Mouse (Mus musculus) lung, postnatal 14 days (tissue): ENCODE measurements around the gene Dnmt3l.
A peak's percentile ranks its signal among the peaks of the same experiment; 100 is the strongest.
"Not testable (repeated sequence)": the region's sequence is repeated elsewhere in the genome, so short reads cannot be mapped to it uniquely, and the experiment has no call there.

Experiments
- DNase-seq: peaks from one replicate; pipeline ENCODE4 v3.0.0; 2021

Gene Dnmt3l

DNA sequence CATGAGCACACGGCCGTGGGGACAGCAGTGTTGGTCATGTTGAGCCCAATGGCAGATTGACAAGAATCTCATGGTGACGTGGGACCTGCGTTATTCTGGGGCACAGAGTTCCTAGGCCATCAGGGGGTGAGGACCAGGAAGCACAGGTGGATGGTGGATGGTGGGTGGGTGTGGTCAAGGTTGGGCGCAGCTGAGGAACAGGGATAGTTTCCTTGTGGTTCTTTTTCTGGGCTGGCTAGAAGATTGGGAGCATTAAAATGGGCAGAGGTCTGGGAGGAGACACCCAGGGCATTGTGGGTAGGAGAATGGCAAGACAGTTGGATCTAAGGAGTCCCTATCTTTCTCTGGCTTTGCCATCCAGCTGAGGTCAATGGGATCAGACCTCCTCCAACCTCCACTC lies at the start of gene Dnmt3l:
Gene Dnmt3l, plus strand, starts transcription at position 301 of the 400 bp plus-strand sequence.
- DNase-seq: no peak

DNA sequence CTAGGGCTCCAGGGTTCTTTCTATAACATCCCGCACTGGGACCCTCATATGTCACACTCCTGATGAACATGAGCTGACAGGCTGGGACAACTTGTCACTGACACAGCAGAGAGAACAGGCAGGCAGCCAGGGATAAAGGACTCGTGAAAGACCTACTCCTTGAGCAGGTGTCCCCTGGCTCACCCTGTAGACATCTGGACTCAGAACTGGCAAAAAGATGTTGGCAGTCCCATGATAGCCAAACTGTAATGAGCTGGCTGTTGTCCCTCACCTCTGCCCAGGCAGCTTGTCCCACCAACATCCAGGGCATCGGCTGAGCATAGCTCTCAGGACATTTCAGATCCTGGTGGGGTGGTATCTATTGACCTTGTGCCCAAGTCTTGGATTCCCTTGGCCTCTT lies 46.1 kb upstream of the Dnmt3l start:
- no peak for DNase-seq

DNA sequence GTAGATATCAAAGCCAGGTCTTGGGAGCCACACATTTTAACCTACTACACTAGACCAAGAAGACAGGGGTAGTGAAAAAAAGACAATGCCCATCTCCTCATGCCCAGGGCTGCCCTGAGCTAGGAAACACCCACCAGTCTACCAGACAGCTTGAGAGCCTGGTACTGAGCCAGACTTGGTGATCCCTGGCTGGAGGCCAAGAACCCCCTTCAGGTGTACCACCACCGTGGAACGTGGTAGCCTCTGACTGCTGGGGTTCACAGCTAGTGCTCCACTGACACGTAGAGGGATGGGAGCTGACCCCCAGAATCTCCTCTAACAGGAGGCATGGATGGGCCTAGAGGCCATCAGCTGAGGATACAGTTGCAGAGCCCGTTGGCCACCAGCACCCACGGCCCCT lies 41.5 kb upstream of the Dnmt3l start:
- DNase-seq: no peak

DNA sequence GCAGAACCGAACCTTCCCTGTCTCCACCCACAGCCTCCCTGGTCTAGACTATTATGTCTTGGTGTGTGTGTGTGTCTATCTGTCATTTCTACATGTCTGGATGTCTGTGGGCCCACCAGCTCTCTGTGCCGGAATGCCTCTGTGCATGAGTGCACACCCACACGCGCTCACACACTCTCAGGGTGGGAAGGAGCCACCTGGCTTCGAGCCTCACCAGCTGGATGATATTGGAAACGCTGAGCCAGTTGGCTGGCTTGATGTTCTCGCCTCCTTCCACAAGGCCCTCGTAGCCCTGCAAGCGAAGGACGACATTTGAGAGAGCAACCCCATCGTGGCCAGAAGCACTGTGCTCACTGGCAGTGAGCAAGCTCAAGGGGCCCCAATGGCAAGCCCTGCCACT lies 40.0 kb upstream of the Dnmt3l start:
- peak; percentile 32 for DNase-seq

DNA sequence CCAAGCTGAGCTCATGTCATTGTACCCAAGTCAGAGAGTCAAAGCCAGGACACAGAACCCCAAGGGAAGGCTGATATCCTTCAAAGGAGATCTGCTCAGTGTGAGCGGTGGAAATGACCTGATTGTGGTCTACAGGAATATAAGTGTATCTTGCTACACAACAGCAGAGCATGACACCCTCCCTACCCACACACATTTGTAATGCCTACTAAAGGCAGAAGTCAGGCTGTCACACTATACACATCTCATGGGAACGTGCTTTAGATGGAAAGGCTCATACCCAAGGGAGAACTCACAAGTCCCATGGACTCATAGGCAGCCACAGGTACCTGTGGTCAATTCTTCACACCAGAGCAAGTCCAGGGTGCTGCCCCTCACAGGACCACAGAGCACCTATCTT lies 39.4 kb upstream of the Dnmt3l start:
- DNase-seq: no peak

DNA sequence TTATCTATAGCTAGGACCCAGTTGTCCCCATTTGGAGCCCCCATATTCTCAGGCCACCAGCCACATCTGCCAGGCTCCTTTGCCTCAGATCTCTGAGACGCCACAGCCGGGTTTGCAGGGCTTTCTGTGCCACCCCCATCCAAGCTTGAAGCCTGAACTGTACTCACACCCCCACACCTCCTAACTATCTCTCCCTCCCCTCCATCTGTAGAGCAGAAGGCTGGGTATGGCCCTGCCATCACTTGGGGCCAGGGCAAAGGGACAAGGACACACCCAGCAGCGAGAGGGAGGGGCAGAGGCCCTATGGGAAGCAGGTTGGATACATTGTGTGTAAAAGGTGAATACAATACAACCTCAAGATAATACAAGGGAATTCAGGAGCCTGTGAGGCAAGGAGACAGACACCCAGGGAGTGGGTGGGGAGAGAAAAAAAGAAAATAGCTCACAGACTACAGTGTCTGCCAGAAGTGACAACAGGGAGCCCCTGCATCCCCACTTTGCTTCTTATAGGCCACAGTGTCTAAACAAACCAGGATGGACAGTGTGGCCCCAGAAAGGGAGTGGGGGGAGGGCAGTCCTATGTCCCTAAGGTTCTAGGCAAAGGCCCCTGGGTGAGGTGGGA lies 37.2 kb upstream of the Dnmt3l start:
- no peak for DNase-seq

DNA sequence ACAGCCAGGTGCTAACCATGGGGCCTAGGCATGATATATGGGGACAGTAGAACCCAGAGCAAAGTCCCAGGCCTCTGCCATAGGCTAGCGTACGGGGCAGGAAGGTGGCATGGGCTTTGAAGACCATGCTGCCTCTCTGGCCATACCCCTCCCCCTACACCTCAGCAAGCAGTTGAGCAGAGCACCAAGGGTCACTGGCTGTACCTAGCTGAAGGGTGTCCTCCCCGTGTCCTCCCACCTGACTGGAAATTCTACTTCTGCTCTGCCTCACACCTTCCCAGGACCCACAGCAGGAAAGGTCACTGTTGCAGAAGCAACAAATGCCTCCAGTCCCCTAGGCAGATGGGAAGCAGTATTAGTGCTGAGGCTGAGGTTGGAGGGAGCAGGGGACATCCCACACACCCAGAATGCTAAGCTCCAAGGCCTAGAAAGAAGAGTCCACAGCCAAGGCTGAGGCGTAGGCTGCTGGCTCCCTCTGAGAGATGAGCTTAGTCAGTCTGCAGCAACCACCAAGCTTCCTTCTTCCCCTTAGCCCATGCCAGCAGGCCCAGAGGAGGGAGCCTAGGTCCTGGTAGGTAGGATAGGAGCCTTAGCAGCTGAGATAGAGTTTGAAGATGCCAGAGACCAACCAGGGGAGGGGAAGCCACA lies 35.8 kb upstream of the Dnmt3l start:
- DNase-seq: no peak

DNA sequence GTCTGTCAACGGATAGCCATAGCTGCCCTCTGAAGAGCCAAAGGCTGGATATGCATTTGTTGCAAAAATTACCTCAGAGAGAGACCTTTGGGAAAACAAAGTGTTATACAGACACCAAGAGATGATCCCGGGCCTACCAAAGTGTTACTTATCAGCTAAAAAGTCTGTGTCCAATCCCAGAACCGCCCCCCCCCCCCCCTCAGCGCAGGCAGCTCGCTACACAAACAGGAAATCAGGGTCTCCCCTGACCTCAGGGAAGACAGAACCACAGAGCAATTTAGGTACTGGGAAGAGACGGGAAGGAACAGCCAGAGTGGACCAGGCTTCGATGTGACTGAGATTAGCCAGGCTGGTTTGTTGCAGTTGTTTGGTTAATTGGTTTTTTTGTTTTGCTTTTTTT lies 34.5 kb upstream of the Dnmt3l start:
- no peak for DNase-seq

DNA sequence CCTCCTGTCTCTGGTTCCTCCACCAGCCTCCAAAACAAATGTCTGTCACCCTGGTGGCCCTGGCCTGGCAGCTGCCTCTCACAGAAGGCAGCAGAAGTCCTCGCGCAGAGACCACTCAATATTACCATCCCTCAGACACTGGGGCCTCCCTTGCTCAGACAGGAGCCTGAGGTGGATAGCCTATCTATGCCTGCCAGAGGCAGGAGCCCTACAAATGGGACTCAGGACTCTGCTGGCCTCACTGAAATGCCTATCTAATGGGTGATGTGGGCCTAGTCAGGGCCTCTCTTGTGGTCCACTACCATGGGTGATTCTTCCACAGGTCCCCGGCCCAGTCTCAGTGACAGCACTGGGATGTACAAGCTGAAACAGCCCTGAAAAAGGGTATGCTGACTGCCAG lies 33.6 kb upstream of the Dnmt3l start:
- no peak for DNase-seq

DNA sequence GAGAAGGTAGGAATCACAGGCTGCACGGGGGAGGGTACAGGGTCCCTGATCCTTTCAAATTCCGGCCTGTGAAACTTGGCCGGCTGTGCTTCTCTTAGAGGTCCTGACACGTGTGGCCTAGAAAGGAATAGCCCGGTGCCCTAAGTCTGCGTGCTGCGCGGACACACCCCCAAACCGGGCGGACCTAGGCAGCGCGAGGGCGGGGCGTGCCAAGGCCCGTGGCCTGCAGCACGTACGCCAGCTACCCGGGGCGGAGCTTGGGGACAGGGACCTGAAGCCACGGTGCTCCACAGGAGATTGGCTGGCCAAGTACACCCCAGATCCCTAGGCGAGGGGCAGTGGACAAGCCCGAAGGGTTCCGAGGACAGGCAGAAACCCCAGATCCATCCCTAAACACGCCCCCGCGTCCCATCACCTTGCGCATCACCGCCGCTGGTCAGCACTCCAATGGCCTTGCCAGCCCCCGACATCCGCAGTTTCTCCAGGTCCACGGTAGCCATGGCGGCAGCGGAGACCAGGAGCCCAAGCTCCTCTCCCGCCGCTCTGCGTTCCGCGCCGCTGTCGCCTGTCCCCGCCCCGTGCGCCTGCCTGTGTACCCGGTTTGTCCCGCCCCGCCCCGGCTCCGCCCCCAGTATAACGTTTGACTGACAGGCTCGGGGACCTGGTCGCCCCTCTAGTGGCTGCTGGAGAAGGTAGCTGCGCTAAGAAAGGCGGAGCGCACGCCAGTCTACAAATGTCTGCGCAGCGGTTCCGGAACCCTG lies 32.4 kb upstream of the Dnmt3l start:
- peak; percentile 98 for DNase-seq

DNA sequence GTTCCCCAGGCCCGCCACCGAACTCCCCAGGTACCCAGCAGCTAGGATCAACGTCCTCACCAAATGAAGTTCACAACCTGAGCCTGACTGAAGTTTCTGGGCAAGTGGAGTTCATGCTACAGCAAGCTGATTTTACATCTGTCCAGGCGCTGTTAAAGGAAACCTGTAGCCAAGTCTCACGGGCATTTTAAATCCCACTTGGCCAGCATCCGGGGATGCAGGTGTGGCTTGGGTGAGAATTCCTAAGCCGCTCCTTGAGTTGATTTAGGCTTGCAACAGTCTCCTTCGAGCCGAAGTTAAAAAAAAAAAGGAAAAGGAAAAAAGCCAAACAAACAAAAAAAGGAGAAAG lies 31.8 kb upstream of the Dnmt3l start, which contains the start of gene Pfkl:
Gene Pfkl, minus strand, starts transcription at position 139 of the 349 bp plus-strand sequence.
- no peak for DNase-seq

DNA sequence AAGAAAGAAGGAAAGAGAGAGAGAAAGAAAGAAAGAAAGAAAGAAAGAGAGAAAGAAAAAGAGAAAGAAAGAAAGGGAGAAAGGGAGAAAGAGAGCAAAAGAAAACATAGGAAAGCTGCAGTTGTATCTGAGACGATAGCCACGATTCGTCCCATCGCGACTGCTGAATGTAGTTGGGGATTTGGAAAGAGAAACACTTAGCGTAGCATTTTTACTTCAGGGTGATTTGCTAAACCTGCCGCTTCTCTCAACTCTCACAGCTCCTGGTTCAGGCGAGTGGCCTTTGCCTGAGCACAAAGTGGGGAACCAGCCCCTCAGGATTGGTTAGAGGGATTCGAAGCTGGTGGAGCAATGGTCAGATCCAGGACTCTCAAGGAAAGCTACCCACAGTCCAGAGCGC lies 31.4 kb upstream of the Dnmt3l start:
- no peak for DNase-seq

DNA sequence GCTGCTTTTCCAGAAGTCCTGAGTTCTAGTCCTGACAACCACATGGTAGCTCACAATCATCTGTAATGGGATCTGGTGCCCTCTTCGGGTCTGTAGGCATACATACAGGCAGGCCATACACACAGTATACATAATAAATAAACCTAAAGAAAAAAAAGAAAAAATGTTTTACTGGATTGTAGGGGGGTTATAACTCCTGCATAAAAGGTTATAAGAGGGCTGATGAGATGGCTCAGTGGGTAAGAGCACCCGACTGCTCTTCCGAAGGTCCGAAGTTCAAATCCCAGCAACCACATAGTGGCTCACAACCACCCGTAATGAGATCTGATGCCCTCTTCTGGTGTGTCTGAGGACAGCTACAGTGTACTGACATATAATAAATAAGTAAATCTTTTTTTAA lies 30.6 kb upstream of the Dnmt3l start:
- not testable (repeated sequence) for DNase-seq

DNA sequence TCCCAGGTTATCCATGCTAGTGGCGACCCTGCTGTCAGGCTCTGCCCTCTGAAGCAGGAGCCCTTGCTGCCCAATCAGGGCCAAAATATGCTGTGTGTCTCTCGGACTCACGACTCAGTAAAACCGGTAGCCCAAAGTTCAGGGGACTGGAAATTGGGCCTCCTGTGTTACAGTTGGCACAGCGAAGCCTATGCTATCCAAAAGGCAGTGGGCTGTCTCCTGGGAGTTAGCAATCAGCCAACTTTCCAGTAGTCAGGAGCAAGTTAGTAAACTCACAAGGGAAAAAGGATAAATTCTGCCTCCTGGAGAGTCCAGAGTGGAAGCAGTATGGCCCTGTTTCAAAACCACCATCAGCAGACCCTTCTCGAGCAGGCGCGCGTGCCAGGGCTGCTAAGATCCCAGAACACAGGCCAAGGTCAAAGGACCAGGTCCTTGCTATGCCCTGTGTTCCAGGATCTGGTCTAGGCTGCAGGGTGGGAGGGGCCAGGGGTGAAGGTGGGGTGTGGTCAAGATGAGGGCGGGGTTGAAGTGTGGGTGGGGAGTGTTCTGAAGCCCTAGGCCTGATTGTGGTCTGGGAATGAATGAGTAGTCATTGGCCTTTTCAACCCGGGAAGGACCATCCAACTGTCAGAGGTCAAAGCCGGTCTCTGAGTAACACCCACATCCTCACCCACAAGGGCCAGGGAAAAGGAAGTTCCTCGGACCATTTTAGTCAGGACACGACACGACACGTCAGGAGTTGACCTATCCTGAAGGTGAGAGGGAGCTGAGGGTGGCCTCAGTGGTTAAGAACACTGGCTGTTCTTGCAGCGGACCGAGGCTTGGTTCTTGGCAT lies 28.9 kb upstream of the Dnmt3l start:
- no peak for DNase-seq

DNA sequence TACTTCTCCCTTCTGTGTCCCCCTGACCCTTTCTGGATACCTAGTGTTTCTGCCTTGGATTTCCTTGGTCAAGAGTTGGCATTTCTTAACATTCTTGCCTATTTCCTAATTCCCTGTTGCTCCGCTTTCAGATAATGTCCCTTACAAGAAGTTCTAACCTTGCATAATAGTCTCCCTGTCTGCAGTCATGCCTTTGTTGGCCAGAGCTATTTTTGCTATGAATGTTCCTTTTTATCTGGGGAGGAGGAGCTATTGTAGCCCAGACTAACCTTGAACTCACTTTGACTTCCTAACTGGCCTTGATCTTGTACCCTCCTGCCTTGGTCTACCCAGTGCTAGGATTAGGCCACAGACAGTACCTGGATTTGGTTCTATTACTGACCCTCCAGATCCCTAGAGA lies 26.3 kb upstream of the Dnmt3l start:
- DNase-seq: no peak

DNA sequence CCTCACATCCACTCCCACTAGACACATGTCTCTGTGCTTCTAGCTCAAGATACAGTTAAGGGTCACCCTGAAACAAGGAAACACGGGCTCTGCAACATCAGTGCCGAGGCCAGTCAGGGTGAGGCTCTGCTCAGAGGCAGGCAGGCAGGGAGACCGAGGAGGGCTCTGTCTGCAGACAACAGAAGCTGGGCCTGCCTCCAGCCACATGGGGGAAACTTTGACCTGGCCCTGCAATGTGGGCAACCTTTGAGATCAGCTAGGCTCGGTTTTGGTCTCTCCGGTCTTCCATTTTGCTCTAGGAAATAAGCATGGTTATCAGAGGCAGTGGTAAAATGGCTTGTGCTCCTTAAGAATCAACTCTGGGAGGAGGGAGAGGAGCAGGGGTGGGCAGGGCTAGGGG lies 25.4 kb upstream of the Dnmt3l start:
- DNase-seq: no peak

DNA sequence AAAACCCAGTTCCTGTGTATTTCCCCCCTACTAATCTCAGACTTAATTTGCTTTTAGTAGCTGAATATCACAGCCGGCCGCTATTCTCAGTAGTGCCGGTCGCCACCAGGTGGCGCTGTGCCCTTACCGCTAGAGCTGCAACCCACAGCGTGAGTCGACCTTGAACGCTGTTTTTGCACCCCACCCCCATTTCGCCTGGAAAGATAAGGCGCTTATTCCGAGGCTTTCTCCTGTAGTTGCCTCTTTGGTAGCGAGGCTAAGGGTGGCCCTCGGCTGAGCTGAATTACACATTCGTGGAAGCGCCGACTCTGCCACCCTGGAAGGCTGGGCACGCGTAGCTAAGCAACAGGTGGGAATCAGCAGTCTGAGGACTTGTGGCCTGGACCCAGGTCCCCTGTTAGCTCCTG lies 22.9 kb upstream of the Dnmt3l start:
- peak; percentile 85 for DNase-seq

DNA sequence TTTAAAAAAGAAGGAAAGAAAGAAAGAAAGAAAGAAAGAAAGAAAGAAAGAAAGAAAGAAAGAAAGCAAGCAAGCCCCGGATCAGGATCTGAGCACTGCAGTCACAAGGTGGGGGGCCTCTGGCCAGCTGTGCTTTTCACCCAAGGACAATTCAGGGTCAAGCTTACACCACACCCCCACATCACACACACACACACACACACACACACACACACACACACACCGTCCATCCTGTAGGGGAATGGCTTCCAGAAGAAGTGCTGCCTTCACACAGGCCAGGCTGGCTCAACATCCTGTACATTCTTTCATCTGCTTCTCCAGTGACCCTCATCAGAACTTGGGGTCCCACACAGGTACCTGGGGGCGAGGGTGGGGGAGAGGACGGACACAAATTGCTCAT lies 22.5 kb upstream of the Dnmt3l start:
- no peak for DNase-seq

DNA sequence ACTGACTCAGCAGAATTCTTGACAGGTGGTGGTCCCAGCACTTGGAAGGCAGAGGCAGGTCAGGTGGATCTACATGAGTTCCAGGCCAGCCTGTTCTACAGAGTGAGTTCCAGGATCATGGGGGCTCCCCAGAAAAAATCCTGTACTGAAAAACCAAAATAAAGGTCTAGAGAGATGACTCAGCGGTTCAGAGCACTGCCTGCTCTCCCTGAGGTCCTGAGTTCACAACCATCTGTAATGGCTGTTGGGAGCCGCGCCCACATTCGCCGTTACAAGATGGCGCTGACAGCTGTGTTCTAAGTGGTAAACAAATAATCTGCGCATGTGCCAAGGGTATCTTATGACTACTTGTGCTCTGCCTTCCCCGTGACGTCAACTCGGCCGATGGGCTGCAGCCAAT lies 21.8 kb upstream of the Dnmt3l start:
- not testable (repeated sequence) for DNase-seq

DNA sequence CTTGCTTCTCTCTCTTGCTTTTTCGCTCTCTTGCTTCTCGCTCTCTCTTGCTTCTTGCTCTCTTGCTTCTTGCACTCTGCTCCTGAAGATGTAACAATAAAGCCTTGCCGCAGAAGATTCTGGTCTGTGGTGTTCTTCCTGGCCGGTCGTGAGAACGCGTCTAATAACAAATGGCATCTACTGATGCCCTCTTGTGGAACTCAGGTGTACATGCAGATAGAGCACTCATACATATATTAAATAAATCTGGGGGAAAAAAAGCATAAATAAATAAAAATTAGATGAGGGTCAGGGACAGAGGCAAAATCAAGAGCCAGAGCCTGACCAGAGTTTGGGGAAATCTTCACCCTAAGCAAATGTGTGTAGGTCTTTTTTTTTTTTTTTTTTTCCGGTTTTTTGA lies 16.3 kb upstream of the Dnmt3l start:
- not testable (repeated sequence) for DNase-seq

DNA sequence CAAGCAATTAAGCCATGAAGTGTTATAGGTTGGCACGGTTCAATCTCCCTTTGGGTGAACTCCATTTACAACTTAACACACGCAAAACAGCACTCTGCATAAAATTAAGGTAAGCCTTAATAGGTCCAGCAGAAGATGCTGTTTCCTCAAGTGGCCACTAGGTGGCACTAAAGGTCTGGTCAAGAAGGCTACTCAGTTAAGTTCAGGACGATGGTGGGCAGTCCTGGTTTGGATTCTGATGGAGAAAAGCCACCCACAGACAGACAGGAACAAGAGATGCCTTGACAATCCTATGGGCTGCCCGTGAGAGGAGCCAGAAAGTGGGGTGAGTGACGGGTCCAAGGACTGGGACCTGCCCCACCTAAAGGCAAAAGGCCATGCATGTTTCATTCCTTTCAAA lies 13.6 kb upstream of the Dnmt3l start:
- peak; percentile 84 for DNase-seq

DNA sequence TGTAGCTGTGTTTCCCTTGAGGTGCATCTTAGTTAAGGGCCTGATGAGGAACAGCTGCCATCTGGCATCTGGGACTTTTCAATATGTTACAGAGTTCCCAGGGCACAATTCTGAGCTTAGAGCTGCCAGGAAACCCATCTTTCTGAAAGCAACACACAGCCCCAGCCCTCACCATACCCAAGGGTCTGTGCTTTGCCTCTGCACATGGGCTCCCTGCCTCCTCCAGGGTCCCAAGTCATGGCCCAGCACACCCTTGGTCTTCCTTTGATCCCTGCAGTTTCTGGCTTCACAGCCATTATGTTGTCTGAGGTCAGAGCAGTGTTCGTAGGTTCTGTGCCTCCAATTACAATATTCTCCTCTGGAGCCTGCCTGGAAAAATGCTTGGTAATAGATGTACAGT lies 12.7 kb upstream of the Dnmt3l start:
- no peak for DNase-seq

DNA sequence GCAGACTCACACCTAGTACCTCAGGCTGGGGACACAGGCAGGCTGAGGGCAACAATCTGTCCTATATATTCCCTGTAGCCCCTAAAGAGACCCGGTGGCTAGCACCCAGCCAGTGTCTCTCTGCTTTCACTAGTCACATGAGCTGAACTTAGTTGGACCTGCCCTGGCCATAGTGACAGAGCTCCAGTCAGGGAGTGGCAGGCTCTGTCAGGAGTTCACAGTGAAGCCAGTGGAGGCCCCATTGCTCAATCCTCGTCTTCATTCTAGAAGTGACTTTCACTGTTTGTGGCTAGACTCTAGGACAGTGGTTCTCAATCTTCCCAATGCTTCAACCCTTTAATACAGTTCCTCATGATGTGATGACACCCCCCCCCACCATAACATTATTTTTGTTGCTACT lies 9.8 kb upstream of the Dnmt3l start:
- no peak for DNase-seq
